Mouse (Mus musculus): ENCODE results near the gene Mug2. TPM values are rescaled to one million over a fixed set of nuclear protein-coding genes. Genes with fewer than 3 reads are reported as not detected.
"Not testable (repeated sequence)": the region's sequence is repeated elsewhere in the genome, so short reads cannot be mapped to it uniquely, and the experiment has no call there.

The Mug2 gene
- total RNA-seq (2017): not detected in 2 replicates

DNA sequence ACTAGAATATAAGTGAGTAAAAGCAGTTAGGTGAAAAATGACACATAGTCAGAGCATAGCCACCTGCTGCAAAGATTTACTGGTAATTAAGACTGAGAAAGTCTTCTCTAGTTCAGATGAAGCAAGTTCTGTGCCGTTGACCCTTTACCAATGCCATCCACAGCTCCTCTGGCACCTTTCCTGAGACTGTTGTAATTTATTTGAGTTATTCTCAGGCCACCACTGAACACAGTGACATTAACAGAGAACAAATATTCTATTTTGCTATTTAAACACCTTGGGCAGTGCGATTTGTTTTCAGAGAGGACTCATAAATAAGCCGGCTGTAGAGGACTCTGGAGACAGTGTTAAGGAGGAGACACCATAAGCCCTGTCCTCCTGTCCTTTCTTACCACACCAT is at the start of gene Mug2:
TSS of gene Mug2 (plus strand) at position 301 of the 400 bp plus-strand sequence.
- ATAC-seq (replicated peaks; ENCODE audit: low read depth, poor library complexity, severe bottlenecking): not testable (repeated sequence)

DNA sequence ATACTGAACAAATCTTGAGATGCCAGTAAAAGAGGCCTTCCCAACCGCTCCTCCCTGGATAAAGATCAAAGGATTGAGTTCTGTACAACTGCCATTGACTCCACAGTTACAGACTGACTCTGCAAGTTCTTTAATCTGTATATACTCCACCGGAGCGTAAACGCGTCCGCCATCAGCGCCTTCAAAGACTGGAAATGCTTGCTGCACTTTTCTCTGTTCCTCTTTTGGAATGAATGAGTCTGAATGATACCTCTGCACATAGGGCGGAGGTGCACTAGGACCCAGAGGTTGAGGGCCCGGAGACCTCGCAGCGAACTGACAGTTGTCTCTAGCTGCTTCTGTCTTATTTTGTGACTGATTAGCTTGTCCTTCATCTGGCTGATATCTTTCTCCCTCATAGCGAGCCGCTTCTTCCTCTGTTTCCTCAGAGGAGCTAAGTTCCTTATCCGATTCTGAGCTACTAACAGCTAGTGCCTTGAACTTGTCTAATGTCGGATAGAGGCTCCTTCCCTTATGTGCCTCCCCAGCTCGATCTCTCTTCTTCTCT is 48.7 kb upstream of the Mug2 start:
- not testable (repeated sequence) for ATAC-seq (replicated peaks; ENCODE audit: low read depth, poor library complexity, severe bottlenecking)

DNA sequence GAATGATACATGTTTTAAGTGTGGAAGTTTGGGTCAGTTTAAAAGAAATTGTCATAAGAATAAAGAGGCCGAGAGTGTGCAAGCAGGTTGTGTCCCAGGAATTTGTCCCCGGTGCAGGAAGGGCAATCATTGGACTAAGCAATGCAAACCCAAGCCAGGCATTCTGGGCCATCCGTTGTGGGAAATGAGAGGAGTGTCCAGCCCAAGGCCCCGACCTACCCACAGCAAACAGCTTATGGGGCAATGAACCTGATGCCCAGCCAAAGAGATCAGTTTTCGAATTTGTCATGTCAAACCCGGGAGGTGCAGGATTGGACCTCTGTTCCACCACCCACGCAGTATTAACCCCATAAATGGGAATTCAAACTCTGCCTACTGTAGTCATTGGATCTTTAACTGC is 30.9 kb upstream of the Mug2 start:
- ATAC-seq (replicated peaks; ENCODE audit: low read depth, poor library complexity, severe bottlenecking): no peak

DNA sequence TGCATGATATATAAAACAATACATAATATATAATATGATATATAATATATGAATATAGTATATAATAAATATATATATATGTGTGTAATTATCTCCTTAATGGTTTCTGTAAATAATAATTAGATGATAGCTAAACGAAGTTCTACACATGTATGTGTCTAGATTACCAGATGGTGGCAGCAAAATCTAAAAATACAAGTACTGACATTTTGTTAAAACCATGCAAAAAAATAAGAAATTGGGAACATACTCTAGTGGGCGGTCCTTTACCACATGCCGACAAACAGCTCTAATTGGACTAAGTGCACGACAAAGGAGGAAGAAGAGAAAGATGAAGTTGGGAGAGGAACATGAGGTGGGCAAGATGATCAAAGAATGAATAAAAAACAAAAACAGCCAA is 94.3 kb downstream of the Mug2 start:
- no peak for ATAC-seq (replicated peaks; ENCODE audit: low read depth, poor library complexity, severe bottlenecking)

DNA sequence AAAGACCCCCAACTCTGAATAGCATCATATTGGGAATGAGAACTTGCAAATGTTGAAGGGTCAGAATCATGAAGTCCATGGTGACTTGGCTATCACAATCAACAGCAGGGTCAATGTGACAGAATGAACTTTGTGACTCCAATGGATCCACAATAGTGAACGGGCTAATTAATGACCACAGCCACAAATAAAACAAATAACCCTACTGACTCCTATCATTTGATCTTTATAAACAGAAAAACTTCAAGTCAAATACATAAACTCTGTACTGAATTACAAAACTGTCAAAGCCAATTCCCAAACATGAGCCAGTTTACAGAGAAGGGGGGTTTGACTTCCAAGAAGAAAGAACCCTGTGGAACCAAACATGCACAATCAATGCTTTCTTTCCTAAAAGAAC is 95.1 kb downstream of the Mug2 start:
- no peak for ATAC-seq (replicated peaks; ENCODE audit: low read depth, poor library complexity, severe bottlenecking)

DNA sequence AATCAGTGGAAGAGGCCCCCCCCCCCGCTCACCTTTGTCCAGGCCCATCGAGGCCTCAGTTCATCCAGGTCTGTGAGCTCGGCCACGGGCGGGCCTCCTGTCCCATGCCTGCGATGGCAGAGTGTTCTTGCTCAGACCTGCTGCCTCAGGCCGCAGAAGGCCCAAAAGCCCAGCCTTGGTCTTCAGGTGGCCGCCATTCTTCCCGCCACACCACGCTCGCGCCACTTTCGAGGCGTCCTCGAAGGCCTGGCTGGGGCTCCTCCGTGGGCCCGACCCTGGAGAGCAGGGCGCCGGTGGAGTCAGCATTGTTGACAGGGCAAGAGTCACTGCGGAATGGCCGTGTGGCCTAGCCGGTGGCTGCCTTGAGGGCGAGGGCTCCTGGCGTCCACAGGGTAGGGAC is 110.4 kb downstream of the Mug2 start:
- ATAC-seq (replicated peaks; ENCODE audit: low read depth, poor library complexity, severe bottlenecking): no peak

DNA sequence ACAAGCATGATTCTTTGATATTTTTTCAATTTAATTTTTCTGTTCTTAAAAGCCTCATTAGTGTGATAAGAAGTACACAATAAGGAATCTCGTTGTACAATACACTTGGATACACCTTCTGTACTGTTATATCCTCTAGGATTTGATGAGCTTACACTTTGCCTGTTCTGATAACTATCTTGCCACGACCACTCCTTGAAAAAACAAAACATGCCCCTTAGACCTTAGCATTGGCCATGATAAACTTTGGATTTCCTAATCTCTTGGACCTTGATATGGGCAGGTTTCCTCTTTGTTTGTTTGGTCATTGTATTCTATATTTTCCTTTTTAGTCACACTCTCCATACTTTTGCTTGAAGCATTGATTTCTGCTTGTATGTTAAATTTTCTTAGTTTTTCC is 123.0 kb downstream of the Mug2 start:
- no peak for ATAC-seq (replicated peaks; ENCODE audit: low read depth, poor library complexity, severe bottlenecking)

Other genes with a start within 250 kb of the Mug2 start
- not detected in 2 replicates for gene Mug1, start 168.2 kb upstream of the Mug2 start, total RNA-seq (2017)

Data from common myeloid progenitor, adult 5-6 weeks (primary cell).